Mouse (Mus musculus): ENCODE data around the gene Prrc2c.
"Not testable (repeated sequence)": the region's sequence is repeated elsewhere in the genome, so short reads cannot be mapped to it uniquely, and the experiment has no call there.

Prrc2c gene

DNA sequence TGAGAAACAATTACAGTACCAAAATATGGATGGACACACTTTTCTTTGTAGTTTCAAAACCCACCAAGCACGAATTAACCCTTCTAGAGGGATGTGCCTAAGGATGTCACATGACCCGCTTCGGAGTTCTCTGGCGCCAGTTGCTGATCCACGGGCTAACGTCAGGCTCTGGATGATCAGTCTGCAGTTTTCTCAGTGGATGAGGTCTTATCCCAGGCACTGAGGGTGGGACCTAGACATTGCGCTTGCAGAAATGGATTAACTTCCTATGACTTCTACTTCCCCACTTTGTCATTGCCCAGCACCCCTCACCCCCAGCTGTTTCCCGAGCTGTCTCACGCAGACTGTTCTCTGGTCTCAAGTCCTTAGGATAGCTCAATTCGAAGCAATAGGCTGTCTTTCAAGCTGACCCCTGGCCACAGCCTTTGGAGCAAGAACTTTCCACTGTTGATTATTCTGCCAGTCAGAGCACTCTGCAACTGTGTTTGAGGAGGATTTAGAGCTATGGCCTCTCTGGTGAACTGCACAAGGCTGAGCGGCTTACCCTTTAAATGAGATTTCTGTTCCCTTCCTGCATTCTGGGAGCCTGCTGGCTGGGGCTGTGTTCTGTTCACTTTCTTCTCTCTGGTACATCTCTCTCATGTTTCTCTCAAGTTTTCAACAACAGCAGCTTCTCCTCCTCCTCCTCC lies 74.7 kb downstream of the Prrc2c start:
- no peak for DNase-seq

DNA sequence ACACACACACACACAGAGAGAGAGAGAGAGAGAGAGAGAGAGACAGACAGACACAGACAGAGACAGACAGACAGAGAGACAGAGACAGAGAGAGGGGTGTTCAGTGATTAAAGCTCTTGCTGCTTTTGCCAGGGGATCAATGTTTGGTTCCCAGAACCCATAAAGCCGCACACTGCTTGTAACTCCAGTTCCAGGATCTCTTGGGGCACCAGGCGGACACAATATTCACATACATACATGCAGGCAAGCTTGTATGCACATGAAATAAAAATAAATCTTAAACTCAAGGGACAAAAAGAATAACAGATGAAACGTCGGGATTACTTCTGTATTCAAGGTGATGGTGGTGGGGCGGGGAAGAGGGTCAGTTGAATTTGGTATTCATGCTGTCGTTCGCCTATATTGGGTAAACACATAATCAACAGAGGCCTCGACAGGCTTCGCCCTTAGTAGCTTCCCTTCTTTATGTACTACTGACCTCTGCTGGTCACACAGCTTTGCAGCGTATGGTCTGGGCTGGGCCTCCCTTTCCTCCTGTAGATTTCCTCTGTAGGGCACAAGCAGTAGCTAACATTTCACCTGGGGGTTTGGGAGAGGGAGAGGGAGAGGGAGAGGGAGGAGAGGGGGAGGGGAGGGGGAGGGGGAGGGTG lies 75.4 kb downstream of the Prrc2c start:
- DNase-seq = peak; percentile 73

DNA sequence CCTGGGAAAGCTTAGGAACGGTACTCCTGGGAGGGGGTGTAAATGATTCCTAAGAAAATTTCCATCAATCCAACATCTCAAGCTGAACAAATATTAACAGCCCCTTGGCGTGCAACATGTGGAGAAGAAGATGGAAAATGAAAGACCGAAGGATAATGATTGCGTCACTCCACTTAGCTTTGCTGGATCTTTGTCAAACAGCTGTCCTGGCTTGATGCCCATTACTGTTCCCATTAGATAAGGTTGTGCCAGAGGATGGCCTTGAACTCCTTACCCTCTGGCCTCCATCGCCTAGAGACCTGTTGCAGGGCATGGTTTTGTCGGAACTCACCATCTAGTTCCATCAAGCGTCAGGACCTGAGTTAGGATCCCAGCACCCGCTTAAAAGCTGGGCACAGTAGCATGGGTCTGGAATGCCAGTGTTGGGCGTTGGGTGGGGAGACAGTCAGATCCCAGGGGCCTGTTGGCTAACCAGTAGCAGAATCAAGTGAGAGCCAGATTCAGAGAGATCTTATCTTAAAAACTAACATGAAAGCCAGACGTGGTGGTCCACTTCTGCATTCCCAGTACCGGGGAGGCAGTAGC lies 80.0 kb downstream of the Prrc2c start:
- no peak for DNase-seq

DNA sequence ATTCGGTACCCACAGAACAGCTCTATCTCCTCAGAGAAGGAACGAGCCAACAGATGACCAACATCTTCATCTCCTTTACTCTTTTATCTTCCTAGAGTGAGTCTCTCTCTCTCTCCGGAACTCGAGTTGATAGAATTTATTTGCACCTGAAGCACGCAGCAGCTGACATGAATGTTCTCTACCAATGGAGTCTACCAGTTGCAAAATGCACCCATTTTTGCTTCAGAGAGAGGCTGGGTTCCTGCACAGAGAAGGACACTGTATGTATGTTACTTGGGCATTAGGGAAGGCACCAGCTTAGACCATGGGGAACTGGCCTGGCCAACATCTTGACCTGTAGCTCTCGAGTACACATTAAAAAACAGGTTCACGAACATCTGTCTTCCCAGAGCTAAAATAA lies 82.2 kb downstream of the Prrc2c start, which contains the start of gene Myocos:
Gene Myocos, minus strand, starts transcription at position 101 of the 400 bp plus-strand sequence.
- DNase-seq = no peak

DNA sequence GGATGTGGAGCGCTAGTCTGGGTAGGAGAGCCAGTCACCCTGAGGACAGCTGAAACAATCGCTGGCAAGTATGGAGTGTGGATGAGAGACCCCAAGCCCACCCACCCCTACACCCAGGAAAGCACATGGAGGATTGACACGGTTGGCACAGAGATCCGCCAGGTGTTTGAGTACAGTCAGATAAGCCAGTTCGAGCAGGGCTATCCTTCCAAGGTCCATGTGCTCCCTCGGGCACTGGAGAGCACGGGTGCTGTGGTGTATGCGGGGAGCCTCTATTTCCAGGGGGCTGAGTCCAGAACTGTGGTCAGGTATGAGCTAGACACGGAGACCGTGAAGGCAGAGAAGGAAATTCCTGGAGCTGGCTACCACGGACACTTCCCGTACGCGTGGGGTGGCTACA lies 91.9 kb downstream of the Prrc2c start:
- DNase-seq = no peak

DNA sequence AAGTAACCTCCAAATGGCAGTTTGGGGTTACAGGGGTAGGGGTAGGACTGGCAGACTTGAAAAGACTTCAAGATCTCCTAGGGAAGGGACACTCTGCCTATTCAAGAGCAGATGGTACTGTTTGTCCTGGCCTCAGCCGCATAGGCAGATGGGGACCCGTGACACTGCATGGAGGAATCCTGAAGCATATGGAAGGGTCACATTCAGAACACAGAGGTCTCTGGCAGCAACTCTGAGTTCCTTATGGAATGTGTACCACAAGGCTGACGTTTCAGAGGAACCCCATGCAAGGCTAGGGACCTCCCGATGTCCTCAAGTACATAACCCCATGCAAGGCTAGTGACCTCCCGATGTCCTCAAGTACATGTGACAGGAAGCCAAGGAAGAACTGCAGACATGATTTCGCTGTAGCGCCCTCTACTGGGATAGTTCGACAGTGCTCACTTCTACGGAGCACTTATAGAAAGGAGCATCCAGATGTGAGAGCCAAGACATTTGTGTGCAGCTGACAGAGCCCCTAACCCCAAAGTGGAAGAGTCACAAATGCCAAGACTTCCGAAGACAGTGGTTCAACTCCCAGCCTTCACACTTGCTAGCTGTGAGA lies 94.2 kb downstream of the Prrc2c start:
- peak; percentile 23 for DNase-seq

DNA sequence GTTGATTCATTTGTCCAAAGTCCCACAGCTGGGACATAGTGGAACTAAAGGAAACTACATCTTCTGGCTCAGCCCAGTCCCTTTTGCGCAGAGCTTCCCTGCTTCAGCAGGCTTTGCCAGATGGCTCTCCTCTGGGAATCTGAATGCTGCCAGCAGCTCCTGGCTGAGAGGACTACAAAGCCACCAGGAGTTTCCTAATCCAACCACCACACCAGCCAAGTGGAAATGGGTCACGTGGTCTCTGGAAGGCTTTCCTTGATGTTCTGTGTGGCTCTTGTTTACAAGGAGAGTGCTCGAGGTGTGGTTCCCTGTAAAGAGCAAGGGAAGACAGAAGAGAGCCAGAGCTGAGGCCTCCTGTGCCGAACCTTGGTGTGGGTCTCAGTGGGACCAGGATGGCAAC lies 96.6 kb downstream of the Prrc2c start:
- peak; percentile 63 for DNase-seq

DNA sequence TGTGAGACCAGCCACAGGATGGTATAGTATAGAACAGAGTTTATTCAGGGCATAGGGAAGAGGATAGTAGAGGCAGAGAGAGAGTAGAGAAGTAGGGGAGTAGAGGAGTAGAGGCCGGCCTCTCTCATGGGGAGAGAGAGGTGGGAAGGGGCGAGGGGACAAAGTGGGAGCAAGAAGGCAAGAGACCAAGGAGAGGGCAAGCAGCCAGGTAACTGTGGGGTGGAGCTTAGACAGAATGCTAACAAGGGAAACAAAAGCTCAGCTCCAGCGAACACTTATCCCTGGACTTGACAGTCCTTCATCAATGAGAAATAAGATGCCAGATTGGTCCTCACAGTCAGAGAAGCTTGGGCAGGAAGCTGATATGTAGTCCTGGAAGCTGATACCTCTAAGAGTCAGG lies 97.8 kb downstream of the Prrc2c start:
- DNase-seq = no peak

DNA sequence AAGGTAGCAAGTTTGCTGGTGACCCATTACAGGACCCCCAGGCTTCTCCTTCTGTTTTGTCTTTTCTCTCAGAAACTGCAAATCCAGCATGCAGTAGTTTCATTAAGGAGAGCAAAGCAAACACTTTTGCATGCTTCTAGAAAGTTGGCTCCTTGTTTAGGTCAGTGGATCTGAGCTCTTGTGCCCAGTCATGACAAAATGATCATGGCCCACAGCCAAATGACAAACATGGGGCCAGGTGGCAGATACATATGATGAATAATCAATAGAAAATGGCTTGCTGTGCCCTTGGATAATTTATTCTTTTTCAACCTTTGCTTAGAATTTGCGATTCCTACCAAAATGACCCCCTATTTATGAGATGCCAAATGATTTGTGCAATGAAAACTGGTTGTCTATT lies 100.5 kb downstream of the Prrc2c start:
- DNase-seq = no peak

DNA sequence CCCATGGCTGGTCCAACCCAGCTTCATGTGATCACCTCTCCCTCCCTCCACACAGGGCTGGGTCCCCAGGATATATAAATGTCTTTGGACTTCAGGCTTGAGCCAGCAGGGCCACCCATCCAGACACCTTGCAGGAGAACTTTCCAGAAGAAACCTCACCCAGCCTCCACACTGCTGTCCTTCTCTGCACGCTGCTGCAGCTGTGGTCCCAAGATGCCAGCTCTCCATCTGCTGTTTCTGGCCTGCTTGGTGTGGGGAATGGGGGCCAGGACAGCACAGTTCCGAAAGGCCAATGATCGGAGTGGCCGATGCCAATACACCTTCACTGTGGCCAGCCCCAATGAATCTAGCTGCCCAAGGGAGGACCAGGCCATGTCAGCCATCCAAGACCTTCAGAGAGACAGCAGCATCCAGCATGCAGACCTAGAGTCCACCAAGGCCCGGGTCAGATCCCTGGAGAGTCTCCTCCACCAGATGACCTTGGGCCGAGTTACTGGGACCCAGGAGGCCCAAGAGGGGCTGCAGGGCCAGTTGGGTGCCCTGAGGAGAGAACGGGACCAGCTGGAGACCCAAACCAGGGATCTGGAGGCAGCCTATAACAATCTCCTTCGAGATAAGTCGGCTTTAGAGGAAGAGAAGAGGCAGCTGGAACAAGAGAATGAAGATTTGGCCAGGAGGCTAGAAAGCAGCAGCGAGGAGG lies 101.2 kb downstream of the Prrc2c start, which contains the start of gene Myoc:
Gene Myoc, plus strand, starts transcription at position 105 of the 700 bp plus-strand sequence.
- no peak for DNase-seq

DNA sequence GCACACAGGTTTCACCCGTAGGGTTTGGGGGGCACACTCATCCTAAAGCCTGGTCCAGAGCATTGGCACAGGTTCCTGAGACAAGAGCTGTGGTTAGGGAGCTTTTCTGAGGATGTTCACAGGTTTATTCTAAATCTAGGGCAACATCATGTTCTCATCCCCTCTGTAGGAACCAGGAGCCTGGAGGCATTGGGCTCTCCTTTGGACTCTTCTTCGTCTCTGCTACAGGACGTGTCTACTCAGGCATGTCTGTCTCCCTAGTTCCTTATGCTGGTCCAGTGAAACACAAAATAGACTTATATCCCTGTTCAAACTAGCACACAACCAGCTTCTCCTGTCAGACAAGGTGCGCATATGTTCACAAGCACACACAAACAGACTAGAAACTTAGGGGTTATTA lies 101.8 kb downstream of the Prrc2c start:
- DNase-seq = no peak

DNA sequence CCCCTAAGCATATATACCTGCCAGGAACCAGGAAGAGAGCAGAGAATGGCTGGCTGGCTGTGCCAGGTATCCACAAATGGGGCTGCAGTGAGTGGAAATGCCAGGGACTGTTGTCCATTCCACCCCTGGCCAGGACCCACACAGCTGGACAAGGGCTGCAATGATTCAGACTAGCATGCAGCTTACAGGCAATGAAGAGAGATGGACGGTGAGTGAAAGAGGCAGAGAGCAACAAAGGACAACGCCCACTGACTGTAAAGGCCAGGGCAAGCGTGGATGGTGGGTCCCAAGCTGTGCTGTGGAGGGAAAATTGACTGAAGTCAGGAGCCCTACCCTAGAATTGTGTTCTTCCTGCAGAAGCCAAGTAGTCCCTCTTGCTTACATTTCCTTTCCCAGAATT lies 103.8 kb downstream of the Prrc2c start:
- no peak for DNase-seq

DNA sequence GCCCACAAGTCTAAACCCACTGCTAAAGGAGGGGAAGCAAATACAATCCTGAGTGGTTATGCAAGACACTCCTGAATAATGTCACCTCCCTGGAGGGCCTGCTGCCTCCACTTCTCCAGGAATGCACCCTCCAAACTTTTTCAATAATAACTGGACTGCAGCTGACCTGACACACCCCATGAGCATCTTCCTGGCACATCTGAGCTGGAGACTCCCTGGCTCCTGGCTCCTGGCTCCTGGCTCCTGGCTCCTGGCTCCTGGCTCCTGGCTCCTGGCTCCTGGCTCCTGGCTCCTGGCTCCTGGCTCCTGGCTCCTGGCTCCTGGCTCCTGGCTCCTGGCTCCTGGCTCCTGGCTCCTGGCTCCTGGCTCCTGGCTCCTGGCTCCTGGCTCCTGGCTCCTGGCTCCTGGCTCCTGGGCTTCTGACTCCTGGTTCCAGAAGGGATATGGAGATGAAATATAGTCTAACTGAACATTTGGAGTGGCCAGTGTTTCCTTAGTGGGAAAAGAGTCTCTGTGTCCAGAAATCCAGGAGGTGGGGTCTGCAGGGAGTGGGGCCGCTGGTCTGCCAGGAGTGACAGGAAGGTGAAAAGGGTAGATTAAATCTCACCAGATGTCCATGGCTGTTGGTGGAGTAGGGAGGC lies 104.9 kb downstream of the Prrc2c start:
- peak; percentile 42 for DNase-seq

DNA sequence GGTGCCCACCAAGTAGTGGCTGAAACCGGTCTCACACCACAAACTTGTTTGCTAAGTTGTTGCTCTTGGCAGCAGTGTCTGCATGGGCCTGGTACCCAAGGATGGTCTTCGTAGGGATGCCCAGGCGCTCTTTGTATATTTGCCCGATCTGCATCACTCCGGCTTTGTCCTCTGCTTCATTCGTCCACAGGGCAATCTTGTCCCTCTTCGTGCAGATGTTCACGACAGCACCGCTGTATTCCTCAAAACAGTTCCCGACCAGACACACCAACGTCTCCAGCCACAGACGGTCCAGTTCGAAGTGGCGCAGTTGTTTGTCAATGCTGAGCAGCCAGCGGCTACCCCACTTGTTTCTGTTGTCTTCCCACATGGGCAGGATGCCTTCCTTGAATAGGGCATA lies 112.0 kb downstream of the Prrc2c start:
- DNase-seq = not testable (repeated sequence)

DNA sequence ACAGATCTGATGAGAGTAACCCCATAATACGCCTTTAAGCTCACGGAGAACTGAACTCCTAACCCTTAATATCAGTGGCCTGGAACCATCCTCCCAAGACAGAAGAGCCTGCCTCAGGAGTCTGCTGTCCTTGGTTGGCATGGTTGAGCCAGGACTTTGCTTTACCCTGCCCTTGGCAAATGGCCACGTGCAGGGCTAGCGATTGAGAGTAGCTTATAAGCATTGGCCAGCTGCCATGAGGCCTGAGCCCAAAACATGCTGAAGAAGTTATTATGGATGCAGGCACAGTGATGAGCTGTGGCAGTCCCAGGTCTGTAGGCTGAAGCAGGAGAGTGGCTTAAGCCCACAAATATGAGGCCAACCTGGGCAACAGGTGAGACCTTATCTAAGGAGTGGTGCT lies 112.5 kb downstream of the Prrc2c start:
- not testable (repeated sequence) for DNase-seq

DNA sequence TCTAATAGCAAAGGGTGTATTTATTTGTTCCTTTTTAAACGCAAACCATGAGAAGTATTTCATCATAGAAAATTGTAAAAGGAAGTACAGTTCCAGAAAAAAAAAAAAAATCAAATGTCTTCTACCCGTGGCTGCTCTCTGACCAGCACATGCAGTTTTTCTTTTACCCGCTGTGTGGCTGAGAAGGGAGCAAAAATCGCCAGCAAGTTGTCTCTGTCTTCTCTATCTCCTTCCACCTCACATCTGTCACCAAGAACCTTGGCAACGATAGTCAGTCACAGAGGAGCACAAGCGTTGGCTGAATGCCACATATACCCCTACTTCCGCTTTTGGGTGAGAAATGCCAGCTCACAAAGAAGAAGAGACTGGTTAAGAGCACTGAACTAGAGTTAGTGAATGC lies 115.1 kb downstream of the Prrc2c start:
- no peak for DNase-seq

DNA sequence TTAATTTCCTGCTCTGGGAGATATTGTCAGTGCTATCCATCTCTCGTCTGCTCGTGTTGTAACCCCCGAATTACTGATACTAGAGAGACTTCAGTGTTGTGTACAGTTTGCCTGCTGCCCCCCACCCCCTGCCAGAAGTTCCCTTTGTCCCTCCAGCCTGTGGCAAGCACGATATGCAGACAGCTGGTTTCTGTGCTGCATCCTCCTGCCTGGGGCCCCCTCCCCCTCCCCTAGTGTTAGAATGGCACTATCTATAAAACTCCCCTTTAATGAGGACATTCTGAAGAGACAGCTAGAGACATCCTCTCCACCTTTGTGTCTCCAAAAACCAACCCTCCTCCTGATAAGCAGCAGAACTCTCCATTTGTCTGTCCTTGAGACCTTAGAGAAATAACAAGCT lies 116.5 kb downstream of the Prrc2c start:
- DNase-seq = no peak
